Mouse (Mus musculus): ENCODE data around the gene Fer1l4.

- peak; percentile 52 for TF ChIP-seq CTCF (IDR thresholded peaks at IDR 0.05; ENCODE audit: low read depth)
- no peak for TF ChIP-seq EP300 (optimal IDR thresholded peaks at IDR 0.05)
Observed at GRCm38 (mm10) chr2:155974087-155974731, 78.5 kb downstream of the Fer1l4 start.

Data from stomach, postnatal 0 days (tissue).